Comparison of ENCODE assay signal across 13 mouse cellular contexts in genomic region chr2:72175971-72176370, GRCm38 (mm10).
DNase-seq lines count a peak whose midpoint lies in the region; ATAC-seq and TF ChIP-seq lines count a peak whose summit lies in the region.
"Had no signal": no experiment of that assay in that cellular context is flagged by ENCODE, and none has a peak within 500 bp of the region (broad histone marks: within the 10 kb centered on the region; RNA-seq: fewer than 3 reads in every experiment).

No protein-coding gene starts in this region.

- no peaks in the 10 kb centered on the region for H3K9me3 ChIP-seq in heart, embryonic 13.5 days
- H3K9me3 ChIP-seq in liver, embryonic 15.5 days (replicated peaks), result no peaks in the 10 kb centered on the region
- H3K9me3 ChIP-seq: embryonic facial prominence, embryonic 13.5 days; forebrain, embryonic 13.5 days had no signal

- H3K4me3 ChIP-seq in heart, embryonic 13.5 days, result no peak overlapping the region
- H3K4me3 ChIP-seq in layer of hippocampus, adult 2 months, result no peak overlapping the region
- H3K4me3 ChIP-seq in liver, embryonic 15.5 days (replicated peaks), result no peak overlapping the region
- H3K4me3 ChIP-seq: embryonic facial prominence, embryonic 13.5 days; forebrain, embryonic 13.5 days had no signal

- peak overlapping the region; percentile 50; the same call in 1 of the 2 replicates for H3K9ac ChIP-seq in heart, embryonic 13.5 days
- no peak overlapping the region for H3K9ac ChIP-seq in liver, embryonic 15.5 days
- H3K9ac ChIP-seq: embryonic facial prominence, embryonic 13.5 days; forebrain, embryonic 13.5 days had no signal

- intact Hi-C loops in heart, postnatal 10 days (cut with DNase I), result no loop called here

- no peaks in the 10 kb centered on the region for H3K36me3 ChIP-seq in heart, embryonic 13.5 days
- H3K36me3 ChIP-seq in liver, embryonic 15.5 days (replicated peaks), result no peaks in the 10 kb centered on the region
- H3K36me3 ChIP-seq: embryonic facial prominence, embryonic 13.5 days had no signal

- peaks cover 37% of the 10 kb centered on the region for H3K4me1 ChIP-seq in heart, embryonic 13.5 days
- H3K4me1 ChIP-seq in liver, embryonic 15.5 days (replicated peaks), result peaks cover 29% of the 10 kb centered on the region

- peak overlapping the region; percentile 33 for H3K4me2 ChIP-seq in heart, embryonic 13.5 days
- no peak overlapping the region for H3K4me2 ChIP-seq in liver, embryonic 15.5 days
- H3K4me2 ChIP-seq: embryonic facial prominence, embryonic 13.5 days; forebrain, embryonic 13.5 days had no signal

- no peak; the same call in 1 of the 2 replicates for ATAC-seq in heart, embryonic 13.5 days (ENCODE audit: extremely low read depth, insufficient number of reproducible peaks, low FRiP score, low TSS enrichment)
- no peak for ATAC-seq in liver, embryonic 15.5 days (ENCODE audit: insufficient read depth)
- ATAC-seq: activated CD4-positive, CD25-positive, alpha-beta regulatory T cell, adult 4 months; CD4-positive, CD25-positive, alpha-beta regulatory T cell, adult 4 months; forebrain, embryonic 13.5 days; intestine, postnatal 0 days had no signal

- WGBS in heart, embryonic 13.5 days, result 20% methylated on average over 5 of the region's 5 CpGs
- 21% methylated on average over 5 of the region's 5 CpGs for WGBS in liver, embryonic 15.5 days (ENCODE audit: insufficient replicate concordance)

- H3K27me3 ChIP-seq in heart, embryonic 13.5 days (replicated peaks), result no peaks in the 10 kb centered on the region
- H3K27me3 ChIP-seq in liver, embryonic 15.5 days, result no peaks in the 10 kb centered on the region
- H3K27me3 ChIP-seq: embryonic facial prominence, embryonic 13.5 days; forebrain, embryonic 13.5 days had no signal

- peak overlapping the region; percentile 54 for H3K27ac ChIP-seq in heart, embryonic 13.5 days (replicated peaks)
- peak overlapping the region; percentile 71; the same call in 1 of the 2 replicates for H3K27ac ChIP-seq in layer of hippocampus, adult 2 months
- peak overlapping the region; percentile 45; the same call in 1 of the 2 replicates for H3K27ac ChIP-seq in liver, embryonic 15.5 days (replicated peaks)
- H3K27ac ChIP-seq: embryonic facial prominence, embryonic 13.5 days; forebrain, embryonic 13.5 days had no signal

- no peak for DNase-seq in heart, postnatal 10 days
- no peak for DNase-seq in layer of hippocampus, adult 2 months (ENCODE audit: low spot score in 2 of 2)
- no peak for DNase-seq in layer of hippocampus, adult 11-12 months (ENCODE audit: low spot score)
- peak; percentile 27 for DNase-seq in kidney, postnatal 14 days
- no peak for DNase-seq in cerebellum, adult 11 months
- DNase-seq: thymus, postnatal 25 days had no signal

- TF ChIP-seq CTCF in layer of hippocampus, adult 2 months (conservative IDR thresholded peaks at IDR 0.05), result no peak
